Mouse (Mus musculus) forebrain, embryonic 16.5 days (tissue): ENCODE results near the gene R3hdm2. TPM values are rescaled to one million over a fixed set of nuclear protein-coding genes. Genes with fewer than 3 reads are reported as not detected.

Source experiments
- ATAC-seq: fragments of 200-750 bp; cut with Nextera tagmentation; 2 replicates; pipeline ENCODE4 v1.8.0; 2017; ENCODE audit warnings: mild to moderate bottlenecking, moderate library complexity
- H3K27ac ChIP-seq: fragments of 300-500 bp; sonication (generic); 2 replicates; pipeline ENCODE4 v1.5.1; 2014; ENCODE audit warnings: low read length, control low read depth
- H3K27me3 ChIP-seq: fragments of 300-500 bp; sonication (generic); replicated peaks from 2 replicates; pipeline ENCODE4 v1.6.1; 2014; ENCODE audit warnings: low read length; ENCODE audit not compliant: control insufficient read depth, insufficient read depth
- H3K36me3 ChIP-seq: fragments of 300-500 bp; sonication (generic); 2 replicates; pipeline ENCODE4 v1.6.1; 2014; ENCODE audit not compliant: control insufficient read depth, insufficient read depth
- H3K4me1 ChIP-seq: fragments of 300-500 bp; sonication (generic); replicated peaks from 2 replicates; pipeline ENCODE4 v1.6.1; 2014; ENCODE audit warnings: low read length; ENCODE audit not compliant: control insufficient read depth, insufficient read depth
- H3K4me2 ChIP-seq: fragments of 300-500 bp; sonication (generic); 2 replicates; pipeline ENCODE4 v1.6.1; 2014; ENCODE audit warnings: mild to moderate bottlenecking, low read length, control low read depth
- H3K4me3 ChIP-seq: fragments of 300-500 bp; sonication (generic); replicated peaks from 2 replicates; pipeline ENCODE4 v1.5.1; 2014; ENCODE audit warnings: mild to moderate bottlenecking, low read length, control low read depth
- H3K9ac ChIP-seq: fragments of 300-500 bp; sonication (generic); replicated peaks from 2 replicates; pipeline ENCODE4 v1.6.1; 2014; ENCODE audit warnings: low read depth, low read length, control low read depth
- H3K9me3 ChIP-seq: fragments of 300-500 bp; sonication (generic); 2 replicates; pipeline ENCODE4 v1.6.1; 2016; ENCODE audit warnings: low read length; ENCODE audit not compliant: control insufficient read depth
- WGBS: fragments of 180-500 bp; shearing (Covaris S2); extraction: QIAGEN DNeasy Blood & Tissue Kit; methylation state at CpG from one replicate; pipeline ENCODE4 v1.1.7; 2014; 5-methylcytosine and 5-hydroxymethylcytosine counted together
- polyA plus RNA-seq: library from polyadenylated mRNA; unstranded; fragments of >200 nt; fragmentation: Nextera tagmentation; extraction: Ambion mirVana; gene quantifications from 2 replicates; pipeline ENCODE4 v1.2.1, GENCODE M21; 2015

Gene R3hdm2
- polyA plus RNA-seq, 1 experiment from 2014 or later, result 37.5 TPM

DNA sequence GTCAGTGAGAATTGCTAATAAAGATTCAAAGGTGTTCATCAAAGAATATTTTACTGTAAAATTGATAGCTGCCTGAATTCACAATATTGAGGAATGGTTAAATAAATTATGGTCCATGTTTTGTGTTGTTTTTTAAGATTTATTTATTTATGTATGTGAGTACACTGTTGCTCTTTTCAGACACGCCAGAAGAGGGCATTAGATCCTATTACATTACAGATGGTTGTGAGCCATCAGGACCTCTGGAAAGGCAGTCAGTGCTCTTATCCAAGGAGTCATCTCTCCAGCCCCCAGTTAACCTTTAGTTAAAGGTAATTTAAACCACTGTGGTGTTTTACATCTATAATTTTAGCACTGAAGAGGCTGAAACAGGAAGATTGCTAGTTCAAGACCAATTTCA lies 49.4 kb downstream of the R3hdm2 start:
- Histone ChIP-seq H3K4me3 (no peak overlapping the region), H3K36me3 (no peaks in the 10 kb centered on the region), H3K27ac (no peak overlapping the region), H3K27me3 (no peaks in the 10 kb centered on the region), H3K4me2 (no peak overlapping the region), H3K9ac (no peak overlapping the region), H3K4me1 (peaks cover 10% of the 10 kb centered on the region), H3K9me3 (no peaks in the 10 kb centered on the region)
- 56% methylated on average over 1 of the region's 1 CpGs for WGBS
- ATAC-seq, result no peak

- H3K4me2 ChIP-seq, result no peak overlapping the region
- H3K9me3 ChIP-seq, result no peaks in the 10 kb centered on the region
- WGBS, result 91% methylated on average over 4 of the region's 4 CpGs
- H3K27ac ChIP-seq, result no peak overlapping the region
- H3K4me1 ChIP-seq, result no peaks in the 10 kb centered on the region
- H3K4me3 ChIP-seq, result no peak overlapping the region
- H3K27me3 ChIP-seq, result no peaks in the 10 kb centered on the region
- H3K9ac ChIP-seq, result no peak overlapping the region
- no peak for ATAC-seq
- H3K36me3 ChIP-seq, result no peaks in the 10 kb centered on the region
Measured at GRCm38 (mm10) chr10:127432466-127432865, 52.3 kb downstream of the R3hdm2 start.

DNA sequence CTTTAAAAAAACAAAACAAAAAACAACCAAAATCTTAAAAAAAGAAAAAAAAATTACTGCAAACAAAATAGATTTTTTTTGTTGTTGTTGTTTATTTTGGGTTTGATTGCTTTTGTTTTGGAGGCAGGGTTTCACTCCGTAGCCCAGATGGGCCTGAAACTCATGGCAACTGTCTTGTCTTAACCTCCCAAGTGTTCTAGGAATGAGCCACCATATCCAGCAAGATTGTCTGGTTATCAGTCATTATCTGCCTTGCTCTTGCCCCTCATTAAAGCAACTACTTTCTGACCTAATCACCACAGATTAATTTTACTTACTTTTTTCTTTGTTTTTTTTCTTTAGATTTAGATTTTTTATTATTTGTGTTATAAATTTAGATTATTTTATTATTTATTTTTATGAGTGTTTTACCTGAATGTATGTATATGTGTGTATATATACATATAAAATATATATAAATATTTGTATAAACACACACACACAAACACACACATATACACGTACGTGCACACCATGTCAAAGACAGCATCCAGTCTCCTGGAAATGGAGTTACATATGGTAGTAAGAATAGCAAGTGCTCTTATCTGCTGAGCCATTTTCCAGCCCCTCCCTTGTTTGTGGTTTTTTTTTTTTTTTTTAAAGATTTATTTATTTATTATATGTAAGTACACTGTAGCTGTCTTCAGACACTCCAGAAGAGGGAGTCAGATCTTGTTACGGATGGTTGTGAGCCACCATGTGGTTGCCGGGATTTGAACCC lies 57.4 kb downstream of the R3hdm2 start:
- H3K4me2 ChIP-seq, result no peak overlapping the region
- H3K4me3 ChIP-seq, result no peak overlapping the region
- no peak overlapping the region for H3K27ac ChIP-seq
- whole genome bisulfite sequencing, result 91% methylated on average over 5 of the region's 5 CpGs
- no peak overlapping the region for H3K9ac ChIP-seq
- no peaks in the 10 kb centered on the region for H3K9me3 ChIP-seq
- no peaks in the 10 kb centered on the region for H3K27me3 ChIP-seq
- no peak for ATAC-seq
- no peaks in the 10 kb centered on the region for H3K36me3 ChIP-seq
- no peaks in the 10 kb centered on the region for H3K4me1 ChIP-seq

DNA sequence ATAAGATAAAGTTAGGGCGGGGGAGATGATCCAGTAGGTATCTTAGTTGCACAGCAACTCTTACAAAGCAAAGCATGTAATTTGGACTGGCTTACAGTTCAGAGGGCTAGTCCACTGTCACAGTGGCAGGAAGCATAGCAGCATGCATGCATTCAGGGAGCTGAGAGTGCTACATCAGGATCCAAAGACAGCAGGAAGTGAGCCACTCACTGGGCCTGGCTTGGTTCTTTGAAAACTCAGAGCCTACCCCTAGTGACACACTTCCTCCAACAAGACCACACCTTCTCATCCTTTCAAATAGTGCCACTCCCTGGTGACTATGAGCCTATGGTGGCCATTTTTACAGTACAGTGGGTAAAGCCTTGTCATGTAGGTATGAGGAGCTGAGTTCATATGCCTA lies 73.6 kb downstream of the R3hdm2 start:
- 97% methylated on average over 1 of the region's 1 CpGs for WGBS
- Histone ChIP-seq H3K36me3 (peaks cover 37% of the 10 kb centered on the region), H3K27ac (no peak overlapping the region)

GRCm38 (mm10) chr10:127462411-127463096 lies 82.4 kb downstream of the R3hdm2 start:
- Histone ChIP-seq H3K4me1 (no peaks in the 10 kb centered on the region), H3K27ac (no peak overlapping the region), H3K27me3 (no peaks in the 10 kb centered on the region), H3K9ac (no peak overlapping the region), H3K4me2 (no peak overlapping the region), H3K9me3 (no peaks in the 10 kb centered on the region), H3K4me3 (no peak overlapping the region), H3K36me3 (peaks cover 40% of the 10 kb centered on the region)
- ATAC-seq, result no peak
- 79% methylated on average over 5 of the region's 5 CpGs for WGBS

More for the DNA sequence above, 73.6 kb downstream of the R3hdm2 start:
- Histone ChIP-seq H3K9me3 (no peaks in the 10 kb centered on the region), H3K9ac (no peak overlapping the region), H3K4me1 (no peaks in the 10 kb centered on the region), H3K4me3 (no peak overlapping the region), H3K4me2 (no peak overlapping the region), H3K27me3 (no peaks in the 10 kb centered on the region)
- ATAC-seq, result no peak

DNA sequence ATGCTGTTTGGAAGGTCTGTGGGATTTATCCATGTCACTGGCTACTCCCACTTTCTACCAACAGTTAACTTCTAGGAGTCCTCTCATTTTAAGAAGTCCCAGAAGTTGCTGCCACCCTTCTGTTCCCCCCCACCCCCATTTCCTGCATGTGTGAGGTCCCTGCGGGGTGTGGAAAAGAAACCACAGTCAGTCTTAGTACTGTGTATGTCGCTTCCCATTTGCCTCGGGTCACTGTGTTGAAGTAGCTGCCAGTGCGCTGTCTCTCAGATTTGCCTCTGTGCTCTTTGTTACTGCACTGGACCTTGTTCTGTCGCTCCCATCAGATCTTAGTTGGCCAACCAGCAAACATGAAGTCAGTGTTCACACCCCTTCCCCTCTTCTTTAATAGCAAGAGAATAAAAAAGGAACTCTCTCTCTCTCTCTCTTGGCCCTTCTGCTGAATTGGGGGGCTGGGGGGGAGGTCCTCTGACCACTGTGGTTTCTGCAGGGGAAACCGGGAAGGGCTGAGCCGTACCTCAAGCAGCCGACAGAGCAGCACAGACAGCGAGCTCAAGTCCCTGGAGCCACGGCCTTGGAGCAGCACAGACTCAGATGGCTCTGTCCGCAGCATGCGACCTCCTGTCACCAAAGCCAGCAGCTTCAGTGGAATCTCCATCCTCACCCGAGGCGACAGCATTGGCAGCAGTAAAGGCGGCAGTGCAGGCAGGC lies 91.3 kb downstream of the R3hdm2 start:
- Histone ChIP-seq H3K9me3 (no peaks in the 10 kb centered on the region), H3K4me3 (no peak overlapping the region), H3K27ac (no peak overlapping the region), H3K9ac (no peak overlapping the region), H3K36me3 (peaks cover 10% of the 10 kb centered on the region), H3K4me1 (no peaks in the 10 kb centered on the region), H3K27me3 (no peaks in the 10 kb centered on the region), H3K4me2 (no peak overlapping the region)
- WGBS, result 83% methylated on average over 15 of the region's 15 CpGs
- ATAC-seq, result no peak

GRCm38 (mm10) chr10:127472722-127473121 lies 92.6 kb downstream of the R3hdm2 start:
- Histone ChIP-seq H3K9me3 (no peaks in the 10 kb centered on the region), H3K9ac (no peak overlapping the region), H3K4me3 (no peak overlapping the region), H3K4me1 (no peaks in the 10 kb centered on the region), H3K27ac (no peak overlapping the region), H3K4me2 (no peak overlapping the region), H3K27me3 (no peaks in the 10 kb centered on the region), H3K36me3 (peaks cover 18% of the 10 kb centered on the region)
- WGBS, result 89% methylated on average over 9 of the region's 9 CpGs
- ATAC-seq, result no peak

GRCm38 (mm10) chr10:127475175-127475574 lies 95.0 kb downstream of the R3hdm2 start:
- no peak for ATAC-seq
- 95% methylated on average over 4 of the region's 4 CpGs for WGBS
- Histone ChIP-seq H3K9ac (no peak overlapping the region), H3K4me2 (no peak overlapping the region), H3K27me3 (no peaks in the 10 kb centered on the region), H3K9me3 (no peaks in the 10 kb centered on the region), H3K36me3 (peaks cover 14% of the 10 kb centered on the region), H3K27ac (no peak overlapping the region), H3K4me3 (no peak overlapping the region), H3K4me1 (no peaks in the 10 kb centered on the region)

DNA sequence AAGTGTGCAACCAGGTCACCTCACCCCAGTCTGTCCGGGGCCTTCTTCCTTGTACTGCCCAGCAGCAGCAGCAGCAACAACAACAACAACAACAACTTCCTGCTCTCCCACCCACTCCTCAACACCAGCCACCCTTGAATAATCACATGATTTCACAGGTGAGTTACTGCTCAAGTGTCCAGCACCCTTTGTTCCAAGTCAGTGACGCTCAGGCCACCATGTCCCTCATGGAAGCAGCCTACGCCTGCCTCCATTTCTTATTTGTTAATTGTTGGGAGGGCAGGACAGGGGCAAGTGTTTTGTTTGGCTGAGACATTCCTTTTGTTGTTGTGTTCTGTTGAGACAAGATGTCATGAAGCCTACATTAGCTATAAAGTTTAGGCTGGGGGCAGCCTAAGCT lies 96.4 kb downstream of the R3hdm2 start:
- Histone ChIP-seq H3K9ac (no peak overlapping the region), H3K4me1 (no peaks in the 10 kb centered on the region), H3K4me2 (no peak overlapping the region), H3K36me3 (peaks cover 11% of the 10 kb centered on the region; the same call in 1 of the 2 replicates), H3K27me3 (no peaks in the 10 kb centered on the region), H3K4me3 (no peak overlapping the region), H3K27ac (no peak overlapping the region), H3K9me3 (no peaks in the 10 kb centered on the region)
- no peak for ATAC-seq
- WGBS, result 88% methylated on average over 3 of the region's 3 CpGs
